Mouse (Mus musculus) T-helper 17 cell (primary cell): ENCODE measurements at regions not wholly inside any gene's neighbourhood (a gene's known extent, or its start where the extent isn't known, plus 50 kb on each side); places are given as distances from the start of the nearest gene placed in this dataset.

Experiments
- in situ Hi-C, 2 experiments: fragments of 300-600 bp; cut with MboI, MseI; formaldehyde crosslinking; loops; 1 replicate in 1 of 2; 2 replicates in 1 of 2; pipeline ENCODE4 v1.15.1; 2025; ENCODE audit warnings: high pct_unique_total_duplicates in 2 of 2

GRCm38 (mm10) chr3:104295015-104295719 lies 75.0 kb upstream of the Magi3 start:
- in situ Hi-C loops: no loop called here

GRCm38 (mm10) chr3:104293869-104294268 lies 73.7 kb upstream of the Magi3 start:
- in situ Hi-C loops: no loop called here

GRCm38 (mm10) chr3:104288970-104289680 lies 69.0 kb upstream of the Magi3 start:
- in situ Hi-C loops: no loop called here

GRCm38 (mm10) chr3:104287900-104288299 lies 67.7 kb upstream of the Magi3 start:
- in situ Hi-C loops: no loop called here

GRCm38 (mm10) chr3:104284961-104285360 lies 64.8 kb upstream of the Magi3 start:
- in situ Hi-C loops: no loop called here

GRCm38 (mm10) chr3:104283855-104284254 lies 63.7 kb upstream of the Magi3 start:
- in situ Hi-C loops: no loop called here

GRCm38 (mm10) chr3:104279505-104279904 lies 59.3 kb upstream of the Magi3 start:
- in situ Hi-C loops: no loop called here

- in situ Hi-C loops: no loop called here
Measured at GRCm38 (mm10) chr3:104274718-104275302, 54.6 kb upstream of the Magi3 start.

GRCm38 (mm10) chr3:104274084-104274483 lies 53.9 kb upstream of the Magi3 start:
- in situ Hi-C loops: no loop called here
